Mouse (Mus musculus) bone marrow macrophage, adult 2 months (primary cell): ENCODE measurements around the gene Parg. TPM values are rescaled to one million over a fixed set of nuclear protein-coding genes. Genes with fewer than 3 reads are reported as not detected.
A peak's percentile ranks its signal among the peaks of the same experiment; 100 is the strongest.

Experiments
- H3K27ac ChIP-seq: 2 replicates; pipeline ENCODE4 v1.5.1; 2012; ENCODE audit warnings: low read depth, low read length; ENCODE audit not compliant: insufficient read depth
- H3K4me1 ChIP-seq: 2 replicates; pipeline ENCODE4 v1.6.1; 2012; ENCODE audit warnings: low read length; ENCODE audit not compliant: control insufficient read depth, insufficient read depth
- H3K4me3 ChIP-seq: 2 replicates; pipeline ENCODE4 v1.5.1; 2012; ENCODE audit warnings: mild to moderate bottlenecking, low read length, moderate library complexity; ENCODE audit not compliant: insufficient read depth
- CTCF ChIP-seq: IDR thresholded peaks from 2 replicates; pipeline ENCODE4 v1.5.1; 2012; ENCODE audit warnings: low read depth, mild to moderate bottlenecking, low read length, moderate library complexity
- POLR2A ChIP-seq: IDR thresholded peaks from 2 replicates; pipeline ENCODE4 v1.6.1; 2012; ENCODE audit warnings: mild to moderate bottlenecking, low read depth, low read length, borderline replicate concordance
- polyA plus RNA-seq: library from polyadenylated mRNA; stranded (reverse); fragments of >200 nt; gene quantifications from 2 replicates; pipeline ENCODE4 v1.2.4, GENCODE M21; 2012; ENCODE audit not compliant: missing spikeins, insufficient read depth, insufficient read length

Parg gene
- 23.3 TPM in 2 replicates for polyA plus RNA-seq

- H3K4me1 ChIP-seq, result 0 out of 2 replicates have a peak, but pooled peaks cover 5% of the 10 kb centered on the region
- TF ChIP-seq CTCF, result no peak
- H3K4me3 ChIP-seq, result peak within 1 kb of the TSS; percentile 70
- peak within 1 kb of the TSS; percentile 64 for H3K27ac ChIP-seq
These were observed at the start of gene Parg, which contains the start of gene Timm23 for GRCm38 (mm10) chr14:32201791-32202451. Gene Parg (plus strand): TSS chr14:32201949. Gene Timm23 (minus strand): TSS chr14:32201898.

DNA sequence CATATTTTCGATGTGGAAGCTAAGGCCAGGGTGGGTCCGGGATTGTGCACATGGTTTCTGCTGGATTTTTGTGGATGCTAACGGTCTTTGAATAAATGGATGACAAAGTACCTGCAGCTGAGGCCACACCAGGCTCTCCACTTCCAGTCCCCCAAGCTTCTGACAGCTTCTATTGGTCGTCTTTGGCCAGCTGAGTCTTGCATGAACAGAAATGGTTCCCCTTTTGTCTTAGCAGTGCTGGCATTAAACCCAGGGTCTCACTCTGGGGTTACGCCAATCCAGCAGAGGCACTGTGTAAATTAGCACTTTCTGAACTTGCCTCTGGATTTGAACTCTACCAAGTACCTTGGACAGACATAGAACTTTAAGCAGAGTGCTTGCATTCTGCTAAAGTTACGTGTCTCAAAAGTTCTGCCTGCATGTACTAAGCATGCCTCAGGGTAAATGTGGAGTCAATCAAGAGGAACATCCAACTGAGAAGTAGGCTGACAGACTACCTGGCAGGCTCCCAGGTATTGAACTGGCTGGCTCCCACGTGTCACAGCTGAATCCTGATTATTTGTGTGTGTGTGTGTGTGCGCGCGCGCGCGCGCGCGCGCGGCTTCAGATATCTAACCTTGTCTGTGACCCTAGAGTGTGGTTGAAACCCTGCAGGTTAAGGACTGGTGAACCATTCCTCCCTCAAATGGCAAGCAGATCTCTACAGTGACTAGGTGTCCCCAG, 49.3 kb upstream of the Parg start:
- H3K4me3 ChIP-seq, result no peak overlapping the region
- H3K27ac ChIP-seq, result no peak overlapping the region
- H3K4me1 ChIP-seq, result no peaks in the 10 kb centered on the region
- TF ChIP-seq CTCF (no peak), POLR2A (no peak)

- Histone ChIP-seq H3K27ac (no peak overlapping the region), H3K4me1 (no peaks in the 10 kb centered on the region), H3K4me3 (no peak overlapping the region)
- TF ChIP-seq CTCF (no peak), POLR2A (no peak)
These were observed 48.6 kb upstream of the Parg start for GRCm38 (mm10) chr14:32153156-32153555.

- no peak overlapping the region for H3K4me3 ChIP-seq
- no peaks in the 10 kb centered on the region for H3K4me1 ChIP-seq
- TF ChIP-seq CTCF, result no peak
- TF ChIP-seq POLR2A, result no peak
- no peak overlapping the region for H3K27ac ChIP-seq
These were observed 47.0 kb upstream of the Parg start for GRCm38 (mm10) chr14:32154758-32155157.

DNA sequence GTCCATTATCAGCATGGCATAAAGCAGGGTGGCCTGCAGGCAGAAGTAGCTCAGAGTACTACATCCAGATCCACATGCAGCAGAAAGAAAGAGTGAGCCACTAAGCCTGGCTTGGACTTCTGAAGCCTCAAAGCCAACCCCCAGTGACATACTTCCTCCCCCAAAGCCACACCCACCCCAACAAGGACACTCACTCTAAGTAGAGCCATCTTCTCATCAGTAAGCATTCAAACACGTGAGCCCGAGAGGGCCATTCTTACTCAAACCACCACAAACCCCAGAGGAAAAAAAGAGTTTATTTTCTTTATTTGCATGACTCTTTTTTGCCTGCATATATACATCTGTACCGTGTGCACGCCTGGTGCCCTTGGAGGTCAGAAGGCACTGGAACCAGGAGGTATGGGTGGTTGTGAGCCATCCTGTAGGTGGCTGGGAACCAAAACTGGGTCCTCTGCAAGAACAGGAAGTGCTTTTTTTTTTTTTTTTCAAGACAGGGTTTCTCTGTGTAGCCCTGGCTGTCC, 42.5 kb upstream of the Parg start:
- Histone ChIP-seq H3K4me3 (peak overlapping the region; percentile 93), H3K27ac (peak overlapping the region; percentile 86), H3K4me1 (peaks cover 23% of the 10 kb centered on the region)
- TF ChIP-seq CTCF, result no peak
- TF ChIP-seq POLR2A, result no peak

DNA sequence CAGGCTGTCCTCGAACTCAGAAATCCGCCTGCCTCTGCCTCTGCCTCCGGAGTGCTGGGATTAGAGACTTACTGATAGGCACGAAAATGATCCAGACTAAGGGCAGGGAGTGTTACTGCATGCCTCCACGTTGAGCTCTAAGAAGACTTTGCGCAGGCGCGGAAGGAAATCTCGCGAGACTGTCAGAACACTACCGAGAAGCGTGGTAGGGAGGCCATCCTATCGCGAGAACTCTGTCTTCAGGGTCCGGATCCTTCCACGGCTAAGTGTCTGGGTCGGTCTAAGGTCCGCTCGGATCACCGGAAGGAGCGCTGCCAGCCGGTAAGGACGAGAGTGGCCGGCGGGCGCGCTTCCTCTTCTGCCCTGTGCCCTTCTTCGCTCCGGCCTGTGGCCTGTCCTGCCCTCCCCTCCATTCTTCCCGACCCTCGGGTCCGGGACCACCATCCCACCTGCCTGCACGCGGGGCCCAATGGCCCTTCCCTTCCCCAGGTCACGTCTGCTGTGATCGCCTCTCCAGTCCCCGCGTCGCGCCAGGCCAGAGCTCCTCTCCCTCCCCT, 42.0 kb upstream of the Parg start, which contains the start of gene Ncoa4:
Gene Ncoa4 (plus strand): TSS at position 176 of the 557 bp plus-strand sequence.
- TF ChIP-seq CTCF, result no peak
- TF ChIP-seq POLR2A, result peak; percentile 21; the same call in 1 of the 2 replicates
- H3K4me1 ChIP-seq, result peaks cover 28% of the 10 kb centered on the region
- H3K27ac ChIP-seq, result peak within 1 kb of the TSS; percentile 86

GRCm38 (mm10) chr14:32160563-32160962, 41.2 kb upstream of the Parg start:
- no peak for TF ChIP-seq CTCF
- TF ChIP-seq POLR2A, result no peak
- peak overlapping the region; percentile 82 for H3K27ac ChIP-seq
- H3K4me1 ChIP-seq, result peaks cover 32% of the 10 kb centered on the region
- H3K4me3 ChIP-seq, result peak overlapping the region; percentile 93

More for the DNA sequence above, 42.0 kb upstream of the Parg start, which contains the start of gene Ncoa4:
- peak within 1 kb of the TSS; percentile 93 for H3K4me3 ChIP-seq

DNA sequence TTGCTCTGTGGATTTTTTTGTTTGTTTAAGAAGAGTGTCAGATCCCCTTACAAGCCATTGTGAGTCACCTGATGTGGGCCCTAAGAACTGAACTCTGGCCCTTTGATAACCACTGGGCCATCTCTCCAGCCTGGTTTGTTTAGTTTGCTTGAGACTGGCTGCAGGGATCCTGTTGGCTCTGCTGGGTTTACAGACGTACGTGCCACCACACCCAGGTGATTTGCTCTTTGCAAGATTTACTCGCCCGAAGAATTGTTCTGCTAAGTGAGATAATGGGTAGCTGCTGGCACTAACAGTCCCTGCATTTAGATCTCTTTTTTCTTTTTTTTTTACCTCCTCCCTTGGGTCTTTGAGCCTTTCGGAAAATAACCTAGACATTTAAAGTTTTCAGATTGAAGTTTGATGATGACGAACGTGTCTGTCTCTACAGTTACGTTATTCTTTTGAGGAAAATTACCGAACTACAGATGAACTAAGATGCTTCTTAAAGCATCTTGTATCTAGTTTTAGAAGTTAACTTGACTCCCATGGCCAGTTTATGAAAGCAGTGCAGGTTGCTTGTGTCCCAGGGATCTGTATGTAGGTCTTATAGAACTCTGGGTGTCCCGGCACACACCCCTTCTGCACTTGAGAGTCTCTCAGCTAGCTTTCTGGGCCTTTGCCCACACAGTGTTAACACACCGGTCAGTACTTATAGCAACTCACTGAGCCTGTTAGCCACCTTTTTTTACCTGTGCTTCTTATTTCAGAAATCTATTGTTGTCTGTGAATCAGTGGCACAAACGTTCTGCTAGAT, 40.5 kb upstream of the Parg start:
- H3K4me3 ChIP-seq, result peak overlapping the region; percentile 93
- H3K4me1 ChIP-seq, result peaks cover 32% of the 10 kb centered on the region
- TF ChIP-seq POLR2A, result no peak
- no peak for TF ChIP-seq CTCF
- H3K27ac ChIP-seq, result peak overlapping the region; percentile 82; the same call in 1 of the 2 replicates

DNA sequence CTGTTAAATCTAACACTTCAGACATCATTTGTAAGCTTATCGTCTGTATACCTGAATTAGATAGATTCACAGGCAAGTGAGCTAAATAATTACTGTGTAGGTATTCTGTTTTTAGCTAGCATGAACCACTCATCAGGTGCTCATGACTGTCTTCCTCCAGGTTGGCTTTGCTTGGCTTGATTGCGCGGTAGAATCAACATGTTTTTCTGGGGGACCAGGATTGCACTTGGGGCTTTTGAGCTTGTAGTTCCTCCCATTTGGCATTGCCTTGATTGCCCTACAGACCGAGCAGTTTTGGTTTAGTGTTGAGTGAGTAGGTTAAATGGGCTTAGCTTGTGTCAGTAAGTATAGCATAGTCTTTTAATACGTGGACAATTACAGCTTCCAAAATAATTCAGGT, 39.5 kb upstream of the Parg start:
- Histone ChIP-seq H3K4me1 (peaks cover 32% of the 10 kb centered on the region), H3K4me3 (peak overlapping the region; percentile 9; the same call in 1 of the 2 replicates), H3K27ac (peak overlapping the region; percentile 81)
- TF ChIP-seq CTCF (no peak), POLR2A (no peak)
